Mouse (Mus musculus): ENCODE data around the gene Psmd12. TPM values are rescaled to one million over a fixed set of nuclear protein-coding genes. Genes with fewer than 3 reads are reported as not detected.

Gene Psmd12
- total and polyA plus RNA-seq, 3 experiments = 139 to 437 (median 149) TPM

GRCm38 (mm10) chr11:107545747-107546476 is 66.6 kb downstream of the Psmd12 start:
- no peak for DNase-seq (ENCODE audit: low read depth, low spot score)
- H3K4me3 ChIP-seq (ENCODE audit: control insufficient read depth in 1 of 2, insufficient read depth in 1 of 2, low read depth in 2 of 2, low read length in 2 of 2) = no peak overlapping the region
- no peaks in the 10 kb centered on the region for H3K9me3 ChIP-seq (replicated peaks; ENCODE audit: insufficient read depth, low read length)
- peaks cover 2 to 4% of the 10 kb centered on the region in 2 experiments; a peak in 2 of 4 replicates for H3K27me3 ChIP-seq (ENCODE audit: control insufficient read depth in 1 of 2, insufficient read depth in 2 of 2, low read length in 2 of 2)
- no peak overlapping the region for H3K27ac ChIP-seq (ENCODE audit: control insufficient read depth, low read depth, low read length)
- H3K9ac ChIP-seq (ENCODE audit: control insufficient read depth, low read depth, low read length, poor library complexity, severe bottlenecking) = no peak overlapping the region
- peaks cover 8% of the 10 kb centered on the region for H3K79me2 ChIP-seq (ENCODE audit: control insufficient read depth, insufficient read depth, low read length, poor library complexity)
- no peak for TF ChIP-seq MYB (IDR thresholded peaks at IDR 0.05; ENCODE audit: low read depth, low read length)
- no peak for TF ChIP-seq ZC3H11A (IDR thresholded peaks at IDR 0.05; ENCODE audit: low read depth, low read length)
- no peaks in the 10 kb centered on the region for H3K4me1 ChIP-seq (ENCODE audit: control insufficient read depth in 1 of 2, insufficient read depth in 2 of 2, low read length in 2 of 2)
- peaks cover 0 to 4% of the 10 kb centered on the region in 2 experiments; a peak in 3 of 4 replicates for H3K36me3 ChIP-seq (ENCODE audit: control insufficient read depth in 1 of 2, insufficient read depth in 2 of 2, low read length in 2 of 2)

- Histone ChIP-seq H3K27ac (ENCODE audit: control insufficient read depth, low read depth, low read length) (no peak overlapping the region; the same call in 1 of the 2 replicates), H3K36me3 (ENCODE audit: control insufficient read depth in 1 of 2, insufficient read depth in 2 of 2, low read length in 2 of 2) (peaks cover 0 to 8% of the 10 kb centered on the region in 2 experiments; a peak in 3 of 4 replicates), H3K9me3 (replicated peaks; ENCODE audit: insufficient read depth, low read length) (no peaks in the 10 kb centered on the region), H3K9ac (ENCODE audit: control insufficient read depth, low read depth, low read length, poor library complexity, severe bottlenecking) (peak overlapping the region; percentile 82), H3K4me3 (ENCODE audit: control insufficient read depth in 1 of 2, insufficient read depth in 1 of 2, low read depth in 2 of 2, low read length in 2 of 2) (peak overlapping the region; percentile 94 to 99), H3K27me3 (ENCODE audit: control insufficient read depth in 1 of 2, insufficient read depth in 2 of 2, low read length in 2 of 2) (peaks cover 2 to 4% of the 10 kb centered on the region in 2 experiments; a peak in 2 of 4 replicates), H3K4me1 (ENCODE audit: control insufficient read depth in 1 of 2, insufficient read depth in 2 of 2, low read length in 2 of 2) (no peaks in the 10 kb centered on the region), H3K79me2 (ENCODE audit: control insufficient read depth, insufficient read depth, low read length, poor library complexity) (peaks cover 9% of the 10 kb centered on the region)
- DNase-seq (ENCODE audit: low read depth, low spot score) = peak; percentile 62
- TF ChIP-seq ETS1 (IDR thresholded peaks at IDR 0.05; ENCODE audit: low read depth, low read length) = no peak
- TF ChIP-seq ZMIZ1 (IDR thresholded peaks at IDR 0.05; ENCODE audit: low read depth, low read length) = no peak
- TF ChIP-seq MAX (IDR thresholded peaks at IDR 0.05; ENCODE audit: low read length) = no peak
- no peak for TF ChIP-seq CHD1 (IDR thresholded peaks at IDR 0.05; ENCODE audit: low read depth, low read length)
- peak in 1 of 3 experiments; percentile 18; a peak in 1 of 6 replicates for TF ChIP-seq CTCF (IDR thresholded peaks at IDR 0.05 in 2 of 3, conservative IDR thresholded peaks at IDR 0.05 in 1 of 3; ENCODE audit: control insufficient read depth in 1 of 3, insufficient read depth in 1 of 3, low read depth in 2 of 3, low read length in 3 of 3, poor library complexity in 1 of 3, severe bottlenecking in 1 of 3)
- no peak for TF ChIP-seq ZKSCAN1 (IDR thresholded peaks at IDR 0.05; ENCODE audit: low read depth, low read length)
These were observed 67.5 kb downstream of the Psmd12 start for GRCm38 (mm10) chr11:107546667-107547301.

DNA sequence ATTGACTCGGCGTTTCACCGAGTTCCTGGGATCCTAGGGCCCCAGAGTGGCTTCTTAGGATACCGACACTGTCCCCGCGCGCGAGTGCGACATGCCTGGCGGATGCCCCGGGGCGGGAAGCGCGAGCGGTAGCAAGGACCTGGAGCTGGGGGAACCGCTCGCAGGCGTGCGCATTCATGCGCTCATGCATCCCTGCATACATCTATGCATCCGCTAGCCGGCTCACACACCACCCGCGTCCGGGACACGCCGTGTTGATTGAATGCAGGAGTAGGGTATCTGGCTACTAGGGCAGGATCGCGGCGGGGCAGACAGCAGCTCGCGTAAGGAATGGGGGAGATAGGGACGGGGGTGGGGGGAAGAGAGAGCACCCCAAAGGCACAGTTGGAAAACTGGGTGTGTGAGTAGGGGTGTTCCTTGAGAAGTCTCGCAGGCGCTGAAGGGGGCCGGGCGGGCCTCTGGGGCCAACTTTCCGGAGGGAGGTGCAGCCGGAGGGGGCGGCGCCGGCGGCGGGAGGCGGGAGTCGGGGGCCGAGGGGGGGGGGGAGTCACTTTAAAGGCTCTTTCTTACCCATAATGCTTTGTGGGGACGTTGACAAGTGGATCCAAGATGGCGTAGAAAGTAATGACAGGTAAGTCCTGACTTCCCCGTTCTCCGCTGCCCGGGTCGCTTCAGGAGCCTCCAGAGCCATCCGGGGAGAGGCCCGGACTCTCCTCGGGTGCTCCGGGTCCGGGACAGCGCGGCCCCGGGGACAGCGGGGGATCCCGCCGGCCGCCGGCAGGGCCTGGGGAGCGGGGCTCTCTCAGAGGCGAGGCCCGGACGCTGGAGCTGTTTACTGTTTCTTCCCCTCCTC is 68.3 kb downstream of the Psmd12 start, which contains the start of gene Helz:
Gene Helz, plus strand, starts transcription at position 580 of the 853 bp plus-strand sequence.
- Histone ChIP-seq H3K36me3 (ENCODE audit: control insufficient read depth in 1 of 2, insufficient read depth in 2 of 2, low read length in 2 of 2) (peaks cover 0 to 8% of the 10 kb centered on the region in 2 experiments; a peak in 3 of 4 replicates), H3K79me2 (ENCODE audit: control insufficient read depth, insufficient read depth, low read length, poor library complexity) (peaks cover 9% of the 10 kb centered on the region), H3K9ac (ENCODE audit: control insufficient read depth, low read depth, low read length, poor library complexity, severe bottlenecking) (peak within 1 kb of the TSS; percentile 95), H3K9me3 (replicated peaks; ENCODE audit: insufficient read depth, low read length) (no peaks in the 10 kb centered on the region), H3K4me1 (ENCODE audit: control insufficient read depth in 1 of 2, insufficient read depth in 2 of 2, low read length in 2 of 2) (no peaks in the 10 kb centered on the region), H3K4me3 (ENCODE audit: control insufficient read depth in 1 of 2, insufficient read depth in 1 of 2, low read depth in 2 of 2, low read length in 2 of 2) (peak within 1 kb of the TSS; percentile 94 to 99), H3K27me3 (ENCODE audit: control insufficient read depth in 1 of 2, insufficient read depth in 2 of 2, low read length in 2 of 2) (peaks cover 0 to 4% of the 10 kb centered on the region in 2 experiments; a peak in 1 of 4 replicates), H3K27ac (ENCODE audit: control insufficient read depth, low read depth, low read length) (peak within 1 kb of the TSS; percentile 55)
- DNase-seq (ENCODE audit: low read depth, low spot score) = peak; percentile 96
- TF ChIP-seq MAZ (IDR thresholded peaks at IDR 0.05; ENCODE audit: low read depth, low read length) = peak; percentile 82
- TF ChIP-seq POLR2AphosphoS2 (IDR thresholded peaks at IDR 0.05; ENCODE audit: low read length) = no peak
- TF ChIP-seq MYB (IDR thresholded peaks at IDR 0.05; ENCODE audit: low read depth, low read length) = no peak
- TF ChIP-seq MXI1 (IDR thresholded peaks at IDR 0.05; ENCODE audit: low read depth, low read length) = peak; percentile 54
- TF ChIP-seq CTCF (IDR thresholded peaks at IDR 0.05 in 2 of 3, conservative IDR thresholded peaks at IDR 0.05 in 1 of 3; ENCODE audit: control insufficient read depth in 1 of 3, insufficient read depth in 1 of 3, low read depth in 2 of 3, low read length in 3 of 3, poor library complexity in 1 of 3, severe bottlenecking in 1 of 3) = no peak
- no peak; the same call in 1 of the 2 replicates for TF ChIP-seq KAT2A (conservative IDR thresholded peaks at IDR 0.05; ENCODE audit: low read depth, low read length)
- TF ChIP-seq GABPA (IDR thresholded peaks at IDR 0.05; ENCODE audit: low read depth, low read length) = no peak
- TF ChIP-seq USF2 (IDR thresholded peaks at IDR 0.05; ENCODE audit: borderline replicate concordance in 1 of 2, insufficient read depth in 1 of 2, low read depth in 1 of 2, low read length in 2 of 2) = no peak
- TF ChIP-seq POLR2A (IDR thresholded peaks at IDR 0.05; ENCODE audit: control insufficient read depth in 1 of 2, insufficient read depth in 1 of 2, low read depth in 1 of 2, low read length in 2 of 2, poor library complexity in 1 of 2) = peak; percentile 50 to 79; a peak in 3 of 4 replicates
- TF ChIP-seq MAFK (IDR thresholded peaks at IDR 0.05; ENCODE audit: borderline replicate concordance, low read depth, low read length) = no peak
- 0 out of 2 replicates have a peak, but pooled peaks have one; percentile 68 for TF ChIP-seq CHD1 (IDR thresholded peaks at IDR 0.05; ENCODE audit: low read depth, low read length)
- TF ChIP-seq TCF12 (IDR thresholded peaks at IDR 0.05; ENCODE audit: low read depth, low read length) = peak; percentile 60
- no peak for TF ChIP-seq ZC3H11A (IDR thresholded peaks at IDR 0.05; ENCODE audit: low read depth, low read length)
- TF ChIP-seq ELF1 (IDR thresholded peaks at IDR 0.05; ENCODE audit: low read depth, low read length) = no peak
- TF ChIP-seq ZKSCAN1 (IDR thresholded peaks at IDR 0.05; ENCODE audit: low read depth, low read length) = no peak
- TF ChIP-seq USF1 (IDR thresholded peaks at IDR 0.05; ENCODE audit: low read depth, low read length) = no peak
